Mouse (Mus musculus) gastrocnemius, postnatal 10 days (tissue): ENCODE results near the gene Hfe. TPM values are rescaled to one million over a fixed set of nuclear protein-coding genes. Genes with fewer than 3 reads are reported as not detected.
"Not testable (repeated sequence)": the region's sequence is repeated elsewhere in the genome, so short reads cannot be mapped to it uniquely, and the experiment has no call there.

ENCODE experiments used
- DNase-seq: peaks from one replicate; pipeline ENCODE4 v3.0.0; 2021; ENCODE audit warnings: mixed read lengths
- total RNA-seq, 2 experiments: library from RNA; stranded (reverse); gene quantifications; 2 replicates each; pipeline ENCODE4 v1.2.3; 2021

Hfe gene
- total RNA-seq, 2 experiments from 2014 or later = 8.1 to 9.5 TPM

- DNase-seq = no peak
Observed at GRCm38 (mm10) chr13:23716261-23717042, 5.8 kb upstream of the Hfe start.

GRCm38 (mm10) chr13:23709714-23710373, 810 bp downstream of the Hfe start:
- DNase-seq = no peak

GRCm38 (mm10) chr13:23708654-23709053, 2.0 kb downstream of the Hfe start:
- no peak for DNase-seq

- no peak for DNase-seq
Observed at GRCm38 (mm10) chr13:23708041-23708440, 2.6 kb downstream of the Hfe start.

- no peak for DNase-seq
Observed at GRCm38 (mm10) chr13:23706771-23707170, 3.9 kb downstream of the Hfe start.

GRCm38 (mm10) chr13:23705751-23706356, 4.8 kb downstream of the Hfe start:
- DNase-seq = no peak

- not testable (repeated sequence) for DNase-seq
Observed at GRCm38 (mm10) chr13:23702801-23703200, 7.9 kb downstream of the Hfe start.

- DNase-seq = no peak
Observed at GRCm38 (mm10) chr13:23702220-23702619, 8.4 kb downstream of the Hfe start.

GRCm38 (mm10) chr13:23700786-23701520, 9.7 kb downstream of the Hfe start:
- DNase-seq = peak; percentile 49

GRCm38 (mm10) chr13:23699767-23700166, 10.9 kb downstream of the Hfe start:
- no peak for DNase-seq

- no peak for DNase-seq
Observed at GRCm38 (mm10) chr13:23698996-23699395, 11.7 kb downstream of the Hfe start.

GRCm38 (mm10) chr13:23698300-23698693, 12.4 kb downstream of the Hfe start, which contains the start of gene Hist1h4c:
Gene Hist1h4c (minus strand): TSS chr13:23698454.
- peak; percentile 93 for DNase-seq

- no peak for DNase-seq
Observed at GRCm38 (mm10) chr13:23697491-23698299, 13.0 kb downstream of the Hfe start.

- DNase-seq = no peak
Observed at GRCm38 (mm10) chr13:23696061-23696474, 14.6 kb downstream of the Hfe start.

GRCm38 (mm10) chr13:23695514-23695913, 15.1 kb downstream of the Hfe start, which contains the start of gene Hist1h1t:
Gene Hist1h1t (plus strand): TSS chr13:23695814.
- no peak for DNase-seq

- no peak for DNase-seq
Observed at GRCm38 (mm10) chr13:23694956-23695355, 15.7 kb downstream of the Hfe start.

GRCm38 (mm10) chr13:23693856-23694440, 16.7 kb downstream of the Hfe start:
- no peak for DNase-seq

GRCm38 (mm10) chr13:23689459-23689858, 21.2 kb downstream of the Hfe start:
- no peak for DNase-seq

- DNase-seq = no peak
Observed at GRCm38 (mm10) chr13:23688956-23689355, 21.7 kb downstream of the Hfe start.

GRCm38 (mm10) chr13:23687907-23688306, 22.7 kb downstream of the Hfe start:
- no peak for DNase-seq

- DNase-seq = no peak
Observed at GRCm38 (mm10) chr13:23687181-23687580, 23.5 kb downstream of the Hfe start.
